Mouse (Mus musculus) heart, adult 9 months (tissue): ENCODE measurements around the gene Iqcm.
"Not testable (repeated sequence)": the region's sequence is repeated elsewhere in the genome, so short reads cannot be mapped to it uniquely, and the experiment has no call there.

Experiments used
- DNase-seq, 2 experiments: peaks; one replicate each; pipeline ENCODE4 v3.0.0; 2022; ENCODE audit warnings: low spot score in 2 of 2

Iqcm gene

DNA sequence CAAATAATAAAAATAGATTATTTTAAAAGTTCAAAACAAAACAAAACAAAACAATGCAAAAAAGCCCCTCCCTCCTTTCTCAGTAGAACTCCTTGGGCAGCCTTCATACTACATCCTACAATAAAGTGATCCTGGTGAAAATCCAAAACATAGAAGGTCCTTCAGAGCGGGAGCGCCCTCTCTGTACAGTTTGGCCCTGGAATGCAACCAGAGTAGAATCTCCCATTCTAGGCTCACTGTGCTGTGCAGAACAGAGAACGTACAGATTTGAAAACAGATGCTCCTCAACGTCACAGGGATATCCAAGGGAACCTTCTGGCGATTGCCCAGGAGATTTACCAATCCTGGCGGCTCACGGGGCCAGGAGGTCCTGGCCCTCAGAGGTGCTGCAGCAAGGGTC lies at the start of gene Iqcm:
Gene Iqcm (plus strand): TSS at position 301 of the 400 bp plus-strand sequence.
- DNase-seq = no peak

DNA sequence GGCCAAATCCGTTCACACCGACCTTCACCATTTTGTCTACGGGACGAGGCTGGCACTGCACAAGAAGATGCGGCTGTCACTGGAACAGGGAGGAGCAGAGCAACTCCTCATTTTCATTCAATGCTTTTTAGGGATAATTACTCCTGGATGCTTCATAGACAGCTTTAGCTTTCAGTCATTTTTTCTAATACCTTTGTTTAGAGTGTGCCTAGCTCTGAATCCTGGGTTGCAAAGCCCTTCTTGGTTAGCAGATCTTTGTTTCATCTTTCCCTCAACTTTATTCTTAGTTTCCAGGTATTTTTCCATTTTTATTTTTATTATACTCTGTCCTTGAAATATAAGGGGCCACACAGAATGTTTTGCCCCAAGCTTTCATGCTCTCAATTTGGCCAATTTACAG lies 42.0 kb upstream of the Iqcm start, which contains the start of gene Gm10358:
Gene Gm10358 (minus strand): TSS at position 101 of the 400 bp plus-strand sequence.
- DNase-seq = no peak

DNA sequence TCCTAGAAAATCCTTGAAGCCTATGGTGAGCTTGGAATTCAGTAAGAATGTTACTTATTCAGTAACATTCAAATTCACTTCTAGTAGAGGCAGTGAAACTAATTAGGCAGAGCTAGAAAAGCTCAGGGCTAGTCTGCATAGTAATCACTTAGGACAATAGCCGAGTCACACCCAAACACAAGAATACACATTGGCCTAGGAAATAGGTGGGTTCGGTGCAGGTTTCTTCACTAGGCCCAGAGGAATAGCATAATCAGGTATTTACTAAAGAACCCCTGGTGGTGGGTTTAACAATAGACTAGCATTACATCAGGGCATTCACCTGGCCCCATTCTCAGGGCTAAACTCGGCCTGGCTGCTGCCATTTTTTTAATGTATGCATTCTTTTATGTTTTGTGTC lies 32.8 kb upstream of the Iqcm start:
- DNase-seq = not testable (repeated sequence)

DNA sequence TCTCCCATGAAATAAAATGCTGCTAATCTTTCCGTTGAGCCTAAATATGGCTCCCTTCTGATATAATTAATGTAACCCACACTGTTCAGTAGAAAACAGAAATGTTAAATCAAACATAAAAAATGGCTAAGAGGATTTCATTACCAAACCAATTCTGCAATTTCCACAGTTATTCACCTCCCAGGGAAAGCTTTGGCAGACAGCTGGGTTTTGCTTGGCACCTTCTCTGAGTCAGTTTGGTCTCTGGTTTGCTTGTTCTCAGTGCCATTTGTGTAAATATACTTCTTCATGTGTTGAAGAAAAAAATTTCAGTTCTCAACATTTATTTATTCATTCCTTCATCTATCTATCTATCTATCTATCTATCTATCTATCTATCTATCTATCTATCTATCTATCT lies 28.3 kb downstream of the Iqcm start:
- DNase-seq = no peak

DNA sequence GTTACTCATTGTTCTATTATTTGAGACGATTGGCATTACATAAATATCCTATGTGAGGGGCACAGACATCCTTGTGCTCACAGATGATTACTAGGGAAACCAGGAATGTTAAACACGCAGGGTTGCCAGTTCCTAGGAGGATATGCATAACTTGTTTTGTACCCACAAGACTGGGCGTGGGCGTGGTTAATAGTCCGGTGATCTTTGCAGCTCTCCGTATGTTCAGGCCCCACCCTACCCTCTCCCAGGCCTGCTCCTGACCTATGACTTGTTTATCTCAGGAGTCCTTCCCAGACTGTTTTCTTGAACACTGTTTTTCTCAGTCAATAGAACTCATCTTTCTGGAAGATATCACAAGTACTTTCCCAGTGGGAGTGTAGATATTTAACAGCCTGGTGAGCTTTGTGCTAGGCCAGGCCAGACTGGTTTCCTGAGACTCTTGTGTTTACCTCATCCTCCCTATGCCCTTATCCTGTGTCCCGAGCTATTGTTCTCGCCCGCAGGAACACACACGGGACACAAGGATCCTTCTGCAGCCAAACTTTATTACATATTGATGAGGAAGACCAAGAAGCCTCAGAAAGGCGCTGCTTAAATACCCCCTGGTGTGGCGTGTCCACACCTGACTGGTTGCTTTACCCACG lies 40.7 kb downstream of the Iqcm start:
- no peak for DNase-seq

DNA sequence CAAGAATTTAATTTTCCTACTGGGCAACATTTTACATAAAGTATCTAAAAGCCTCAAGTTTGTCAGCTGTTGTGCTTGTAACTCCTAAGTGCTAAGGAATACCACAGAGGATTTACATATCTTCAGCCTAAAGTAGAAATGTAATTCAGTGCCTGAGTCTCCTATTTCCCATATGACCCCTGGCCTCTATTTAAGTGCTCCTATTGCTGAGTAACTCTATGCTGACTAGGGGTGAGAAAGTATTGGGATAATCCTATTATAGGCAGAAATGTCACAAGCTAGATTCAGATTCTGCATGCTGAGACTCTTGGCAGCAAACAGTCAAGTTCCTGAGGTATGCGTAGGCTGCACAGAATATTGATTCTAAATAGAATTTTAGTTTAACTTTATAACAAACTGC lies 60.8 kb downstream of the Iqcm start:
- DNase-seq = no peak

DNA sequence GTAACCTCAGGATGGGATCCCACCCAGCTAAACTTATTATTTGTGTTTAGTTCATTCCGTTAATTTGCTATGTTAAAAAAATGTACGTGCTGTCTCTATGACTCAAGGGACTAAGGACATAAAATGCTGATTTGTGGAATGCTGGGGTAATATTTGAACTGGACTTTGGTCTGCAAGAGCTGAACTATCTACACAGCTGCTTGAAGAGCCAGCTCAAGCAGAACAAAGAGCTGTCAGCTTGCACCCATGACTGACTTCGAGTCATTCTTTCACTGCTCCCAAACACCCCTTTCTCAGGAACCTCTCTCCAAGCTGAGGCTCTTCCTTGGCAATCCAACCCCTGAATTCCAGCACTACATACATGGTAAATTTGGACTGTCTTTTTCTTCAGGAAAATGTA lies 65.3 kb downstream of the Iqcm start:
- no peak for DNase-seq

DNA sequence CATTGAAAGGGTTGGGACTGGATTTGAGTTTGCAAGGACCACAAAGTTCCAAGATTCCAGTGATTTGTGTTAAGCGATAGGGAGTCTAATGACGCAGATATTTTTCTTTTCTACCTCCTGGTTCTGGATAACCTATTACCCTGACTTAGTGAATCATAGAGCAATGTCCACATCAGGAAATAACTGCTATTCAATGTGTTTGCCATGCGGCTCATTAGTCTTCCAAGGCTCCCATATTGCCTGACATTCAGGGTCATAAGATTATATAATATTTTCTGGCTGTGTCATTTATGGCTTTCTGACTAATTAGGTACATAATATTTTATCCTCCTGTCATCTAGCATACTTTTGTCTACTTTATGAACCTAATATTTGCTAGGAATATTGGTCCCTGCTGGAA lies 100.8 kb downstream of the Iqcm start:
- DNase-seq = no peak

DNA sequence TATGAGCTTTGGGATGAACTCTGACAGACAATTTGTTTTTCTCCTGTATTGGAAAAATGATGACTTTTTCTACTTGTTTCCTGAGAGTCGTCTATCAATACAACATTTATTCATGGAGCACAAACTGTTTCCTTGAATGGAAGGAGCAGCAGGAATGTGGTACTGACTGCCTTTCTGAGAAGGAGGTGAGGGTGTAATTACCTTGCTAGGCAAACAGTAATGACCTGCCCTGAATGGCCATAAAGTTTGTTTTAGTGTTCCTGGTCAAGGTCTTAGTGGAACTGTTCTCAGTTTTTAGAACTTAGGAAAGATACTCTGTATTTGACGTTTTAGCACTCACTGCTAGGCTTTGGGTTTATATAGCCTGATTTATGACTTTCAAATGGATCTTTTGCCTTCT lies 147.8 kb downstream of the Iqcm start:
- no peak for DNase-seq

DNA sequence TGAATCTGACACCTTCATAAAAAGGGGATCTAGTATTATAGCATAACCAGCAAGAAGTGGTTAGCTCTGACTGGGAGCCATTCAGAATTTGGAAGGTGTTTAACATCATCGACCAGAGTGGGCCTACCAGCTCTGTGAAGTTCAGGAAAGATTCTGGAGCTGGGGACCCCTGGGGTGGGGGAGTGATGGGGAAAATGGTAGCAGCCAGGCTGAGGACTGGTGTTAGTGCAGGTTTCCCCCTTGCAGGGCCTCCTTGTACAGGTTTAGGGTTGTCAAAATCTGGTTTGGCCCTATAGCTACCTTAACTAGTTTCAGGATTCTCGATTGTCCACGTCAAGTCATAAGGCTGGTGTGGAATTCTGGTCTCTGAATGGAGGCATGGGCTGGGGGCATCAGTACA lies 194.5 kb downstream of the Iqcm start:
- no peak for DNase-seq

DNA sequence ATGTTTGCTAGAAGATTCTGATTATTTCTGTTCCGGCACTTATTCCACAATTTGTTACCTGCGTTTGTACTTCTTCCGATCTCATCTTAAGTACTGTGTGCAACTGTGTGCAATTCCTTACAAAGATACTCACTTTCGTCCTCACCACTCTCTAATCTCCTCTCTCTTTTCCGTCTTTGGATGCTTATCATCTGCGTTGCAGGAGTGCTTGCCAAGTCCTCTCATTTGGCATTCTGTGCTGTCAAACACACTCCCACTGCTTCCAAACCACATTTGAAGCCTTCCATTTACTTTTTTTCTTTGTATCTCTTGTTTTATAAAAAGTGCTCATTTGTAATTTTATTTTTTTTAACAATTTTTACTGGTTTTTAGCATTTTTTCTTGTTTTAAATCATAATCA lies 210.8 kb downstream of the Iqcm start:
- no peak for DNase-seq

DNA sequence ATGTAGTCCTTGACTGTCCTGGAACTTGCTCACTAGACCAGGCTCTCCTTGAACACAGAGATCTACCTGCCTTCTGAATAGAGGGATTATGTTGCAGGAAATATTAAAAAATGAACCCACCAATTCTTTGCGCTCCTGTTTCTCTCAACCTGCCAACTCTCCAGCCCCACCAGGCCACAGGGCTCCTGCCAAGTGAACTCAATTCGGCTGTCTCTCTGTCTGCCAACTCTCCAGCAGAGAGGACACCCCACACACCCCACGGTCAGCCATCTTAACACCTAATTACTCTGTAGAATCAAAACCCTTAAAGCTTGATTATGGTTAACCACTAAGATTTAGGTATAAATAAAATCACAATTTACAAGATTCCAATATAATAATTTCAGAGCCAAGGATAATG lies 298.1 kb downstream of the Iqcm start:
- no peak for DNase-seq

DNA sequence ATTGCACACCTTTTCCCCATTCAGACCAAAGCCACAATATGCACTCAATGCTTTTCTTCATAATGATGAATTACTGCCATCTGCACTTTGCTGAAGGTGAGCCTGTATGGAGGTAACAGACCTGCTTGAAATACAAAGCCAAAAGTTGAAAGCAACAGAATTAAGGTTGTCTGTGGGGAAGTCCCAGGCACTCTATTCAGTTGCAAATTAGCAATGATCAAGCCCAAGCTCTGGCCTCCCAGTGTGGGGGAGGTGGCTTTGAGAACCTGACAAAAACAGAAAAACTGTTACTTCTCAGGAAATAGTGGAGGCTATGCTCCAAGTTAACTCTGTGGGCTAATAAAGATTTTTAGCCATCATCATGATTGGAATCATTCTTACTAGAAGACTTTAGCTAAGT lies 307.1 kb downstream of the Iqcm start:
- DNase-seq = no peak

DNA sequence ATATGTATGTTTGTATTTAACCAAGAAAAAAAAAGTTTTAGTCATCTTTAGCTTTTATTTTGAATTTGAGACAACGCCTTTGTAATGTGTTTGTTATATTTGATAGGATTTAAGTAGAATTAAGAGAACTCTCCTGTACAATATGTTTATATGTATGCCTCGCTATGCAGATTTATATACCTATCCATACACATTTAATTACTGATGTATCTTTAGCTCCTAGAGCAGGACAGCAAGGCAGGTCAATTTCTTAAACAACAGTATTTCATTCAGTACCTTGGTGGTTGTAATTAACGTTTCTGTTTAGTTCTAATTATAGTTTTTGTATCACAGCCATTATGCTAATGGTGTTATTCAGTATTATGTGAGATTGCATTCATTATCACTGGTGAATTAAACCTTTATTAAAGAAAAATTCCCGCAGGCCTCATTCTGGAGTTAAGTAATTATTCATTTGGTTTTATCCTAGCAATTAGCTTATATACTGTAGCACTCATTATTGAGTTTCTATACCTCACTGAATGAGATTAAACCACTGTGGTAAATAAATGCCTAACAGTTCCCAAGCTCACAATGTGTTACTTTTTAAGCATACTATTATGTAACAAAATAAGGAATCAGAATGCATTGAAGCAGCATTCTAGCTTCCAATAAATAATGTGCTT lies 380.1 kb downstream of the Iqcm start:
- DNase-seq = no peak

DNA sequence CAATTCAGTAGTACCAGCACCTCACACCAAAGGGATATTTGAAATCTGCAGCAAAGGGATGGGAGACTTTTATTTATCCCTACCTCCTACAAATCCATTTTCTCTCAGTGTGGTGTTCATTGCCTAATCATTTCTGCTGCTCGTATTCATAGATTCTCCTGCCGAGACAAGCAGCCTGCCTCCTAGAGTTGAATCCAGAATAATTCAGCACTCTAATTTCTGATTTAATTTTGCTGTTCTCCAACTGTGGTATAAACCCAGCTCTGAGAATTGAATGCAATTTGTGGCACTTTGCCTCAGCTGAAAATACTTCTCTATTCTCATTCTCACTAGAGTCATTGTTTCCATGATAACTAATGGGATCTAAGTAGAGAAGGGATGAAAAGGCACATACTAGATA lies 386.8 kb downstream of the Iqcm start:
- no peak for DNase-seq

DNA sequence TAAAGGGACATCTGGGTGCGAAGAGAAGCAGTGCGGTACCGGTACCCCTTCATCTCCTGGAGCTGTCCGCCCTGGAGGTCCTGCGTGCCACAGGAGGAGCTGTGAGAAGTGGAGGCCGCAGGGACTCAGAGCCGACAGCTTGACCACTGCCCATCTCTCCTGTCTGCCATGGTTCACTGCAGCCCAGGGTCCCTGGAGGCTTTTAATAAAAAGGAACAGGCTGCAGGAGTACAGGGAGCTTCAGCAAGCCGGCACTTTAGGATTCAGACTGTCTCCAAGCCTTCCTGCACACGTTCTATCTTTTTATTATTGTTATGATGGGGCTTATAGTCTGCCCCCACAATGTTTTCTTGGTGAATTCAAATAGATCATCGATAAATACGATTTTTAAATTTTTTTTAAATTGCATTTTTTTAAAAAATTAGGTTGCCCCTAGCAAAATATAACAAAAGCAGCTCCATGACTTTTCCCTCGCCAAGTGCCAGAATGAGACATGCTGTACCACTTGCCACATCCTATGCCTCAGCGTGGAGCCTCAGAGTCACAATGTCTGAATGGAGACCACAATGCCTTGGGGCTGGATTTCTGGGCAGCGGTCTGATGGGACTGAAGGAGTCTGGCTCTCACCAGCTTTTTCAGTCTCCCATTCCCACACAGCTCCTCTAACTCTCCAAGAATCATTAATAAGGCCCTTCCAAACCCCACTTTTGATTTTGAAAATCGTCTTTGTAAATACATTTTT lies 469.3 kb downstream of the Iqcm start:
- no peak for DNase-seq

DNA sequence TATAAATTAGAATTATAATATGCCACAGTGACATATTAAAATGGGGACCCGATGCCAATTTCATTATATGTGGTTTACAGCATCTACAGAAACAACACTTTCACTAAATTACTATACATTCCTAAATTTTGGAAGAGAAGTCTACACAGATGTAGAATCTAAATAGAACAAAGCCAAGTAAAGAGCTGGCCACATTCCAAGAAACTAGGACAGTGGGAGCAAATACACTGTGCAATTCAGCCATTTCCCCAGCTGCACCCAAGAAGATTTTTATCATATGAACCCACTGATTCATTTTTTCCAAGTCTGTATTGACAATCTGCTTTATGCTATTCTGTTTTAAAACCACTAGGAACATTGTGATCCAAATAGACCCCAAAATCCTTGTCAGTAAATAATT lies 500.7 kb downstream of the Iqcm start:
- no peak for DNase-seq

DNA sequence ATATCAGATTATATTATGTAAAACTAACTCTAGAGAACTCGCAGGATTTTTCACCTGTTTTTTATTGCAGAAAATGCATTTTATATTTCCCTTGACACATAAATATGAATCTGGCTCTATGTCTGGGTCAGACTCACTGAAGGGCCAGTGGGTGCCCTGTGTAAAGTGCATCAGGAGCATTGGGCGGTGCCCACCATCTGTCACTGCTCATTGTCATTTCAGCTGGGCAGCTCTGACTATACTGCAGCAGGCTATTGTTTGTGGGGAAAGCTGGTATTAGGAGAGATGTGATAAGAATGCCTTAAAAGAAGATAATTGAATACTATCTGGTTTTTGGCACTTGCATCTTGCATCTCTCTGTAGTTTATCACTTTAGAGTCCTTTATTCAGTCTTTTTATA lies 507.5 kb downstream of the Iqcm start:
- DNase-seq = no peak

DNA sequence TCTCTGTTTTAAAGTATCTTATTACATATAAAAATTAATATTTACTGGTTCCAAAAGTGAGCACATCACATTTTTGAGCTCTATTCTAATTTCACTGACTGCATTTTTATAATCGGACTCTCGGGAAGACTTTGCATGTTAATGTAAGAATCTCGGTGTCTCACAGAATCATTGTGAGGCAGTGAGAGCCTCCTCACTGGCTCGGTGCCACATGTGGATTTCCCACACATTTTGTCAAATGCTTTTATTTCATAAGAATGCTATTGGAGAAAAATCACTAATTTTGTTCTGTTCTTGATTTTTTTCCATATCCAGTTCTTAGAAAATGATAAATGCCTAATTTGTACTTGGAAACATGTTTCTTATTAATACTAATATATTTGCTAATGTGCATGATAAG lies 570.0 kb downstream of the Iqcm start:
- no peak for DNase-seq
